Comparison of ENCODE assay signal across 8 mouse cellular contexts in genomic region chr2:3753749-3754148, GRCm38 (mm10).
DNase-seq lines count a peak whose midpoint lies in the region; ATAC-seq and TF ChIP-seq lines count a peak whose summit lies in the region.

No protein-coding gene starts in this region.

- no peaks in the 10 kb centered on the region for H3K27me3 ChIP-seq in liver, adult 2 months (ENCODE audit: control insufficient read depth, insufficient read depth, low read length)
- H3K27me3 ChIP-seq in liver, embryonic 12.5 days (replicated peaks): no peaks in the 10 kb centered on the region
- no peaks in the 10 kb centered on the region for H3K27me3 ChIP-seq in embryonic facial prominence, embryonic 15.5 days
- H3K27me3 ChIP-seq in midbrain, embryonic 16.5 days (ENCODE audit: control insufficient read depth, insufficient read depth, low read depth, low read length): no peaks in the 10 kb centered on the region

- H3K9me3 ChIP-seq in liver, embryonic 12.5 days (replicated peaks): no peaks in the 10 kb centered on the region
- H3K9me3 ChIP-seq in embryonic facial prominence, embryonic 15.5 days (replicated peaks): no peaks in the 10 kb centered on the region
- H3K9me3 ChIP-seq in midbrain, embryonic 16.5 days (replicated peaks; ENCODE audit: control insufficient read depth, low read length, poor library complexity, severe bottlenecking): no peaks in the 10 kb centered on the region

- H3K4me1 ChIP-seq in liver, adult 2 months (ENCODE audit: control insufficient read depth, insufficient read depth, low read length): peaks cover 14% of the 10 kb centered on the region
- peaks cover 31% of the 10 kb centered on the region for H3K4me1 ChIP-seq in liver, embryonic 12.5 days
- H3K4me1 ChIP-seq in embryonic facial prominence, embryonic 15.5 days: peaks cover 27% of the 10 kb centered on the region
- H3K4me1 ChIP-seq in midbrain, embryonic 16.5 days (ENCODE audit: control insufficient read depth, insufficient read depth, low read length): peaks cover 23% of the 10 kb centered on the region

- H3K36me3 ChIP-seq in liver, adult 2 months (ENCODE audit: control insufficient read depth, insufficient read depth, low read length): no peaks in the 10 kb centered on the region
- H3K36me3 ChIP-seq in liver, embryonic 12.5 days: no peaks in the 10 kb centered on the region
- no peaks in the 10 kb centered on the region for H3K36me3 ChIP-seq in embryonic facial prominence, embryonic 15.5 days
- H3K36me3 ChIP-seq in midbrain, embryonic 16.5 days (ENCODE audit: control insufficient read depth, insufficient read depth, low read length): no peaks in the 10 kb centered on the region

- H3K4me2 ChIP-seq in liver, embryonic 12.5 days: no peak overlapping the region
- H3K4me2 ChIP-seq in embryonic facial prominence, embryonic 15.5 days (replicated peaks): no peak overlapping the region
- H3K4me2 ChIP-seq in midbrain, embryonic 16.5 days (ENCODE audit: low read length): no peak overlapping the region

- DNase-seq in liver, adult 2 months (ENCODE audit: extremely low read depth, low read depth, low spot score): peak; percentile 31
- DNase-seq in NIH3T3 (ENCODE audit: low read depth): peak; percentile 70
- no peak for DNase-seq in embryo, embryonic 10.5 days (ENCODE audit: low spot score)
- no peak for DNase-seq in urinary bladder, postnatal 10 days (ENCODE audit: low spot score)
- DNase-seq in heart, adult 18-20 months: no peak

- no peak for TF ChIP-seq POLR2A in liver, adult 2 months (IDR thresholded peaks at IDR 0.05; ENCODE audit: extremely low read depth, insufficient read depth, low read length)

- no peak overlapping the region for H3K9ac ChIP-seq in liver, adult 2 months (ENCODE audit: low read depth, low read length)
- no peak overlapping the region for H3K9ac ChIP-seq in liver, embryonic 12.5 days
- no peak overlapping the region for H3K9ac ChIP-seq in embryonic facial prominence, embryonic 15.5 days
- H3K9ac ChIP-seq in midbrain, embryonic 16.5 days (ENCODE audit: low read depth, low read length): no peak overlapping the region

- no peak overlapping the region for H3K27ac ChIP-seq in liver, adult 2 months (replicated peaks; ENCODE audit: insufficient read depth, low read depth, low read length)
- no peak overlapping the region for H3K27ac ChIP-seq in liver, embryonic 12.5 days
- peak overlapping the region; percentile 48 for H3K27ac ChIP-seq in embryonic facial prominence, embryonic 15.5 days (replicated peaks)
- H3K27ac ChIP-seq in midbrain, embryonic 16.5 days (ENCODE audit: low read length): peak overlapping the region; percentile 43

- H3K79me2 ChIP-seq in liver, adult 2 months (ENCODE audit: control insufficient read depth, insufficient read depth, low read length): peaks cover 42% of the 10 kb centered on the region; the same call in 1 of the 2 replicates

- WGBS in liver, adult 2 months: 10% methylated on average over 2 of the region's 2 CpGs
- 53% methylated on average over 2 of the region's 2 CpGs for WGBS in liver, embryonic 12.5 days (ENCODE audit: insufficient replicate concordance)
- WGBS in embryonic facial prominence, embryonic 15.5 days: 12% methylated on average over 2 of the region's 2 CpGs
- 23% methylated on average over 2 of the region's 2 CpGs for WGBS in midbrain, embryonic 16.5 days

- no peak for ATAC-seq in liver, embryonic 12.5 days
- 0 out of 2 replicates have a peak, but pooled peaks have one; percentile 44 for ATAC-seq in embryonic facial prominence, embryonic 15.5 days (ENCODE audit: insufficient number of reproducible peaks, low FRiP score, low TSS enrichment, low read depth)
- 0 out of 2 replicates have a peak, but pooled peaks have one; percentile 29 for ATAC-seq in midbrain, embryonic 16.5 days

- TF ChIP-seq CTCF in liver, adult 2 months (IDR thresholded peaks at IDR 0.05; ENCODE audit: low read depth, low read length): no peak

- no peak overlapping the region for H3K4me3 ChIP-seq in liver, adult 2 months (ENCODE audit: insufficient read depth, low read depth, low read length)
- no peak overlapping the region for H3K4me3 ChIP-seq in liver, embryonic 12.5 days
- H3K4me3 ChIP-seq in embryonic facial prominence, embryonic 15.5 days (replicated peaks): no peak overlapping the region
- no peak overlapping the region for H3K4me3 ChIP-seq in midbrain, embryonic 16.5 days (ENCODE audit: low read depth, low read length)

Comparison
In these comparisons a context has a peak if more than half of its experiments do, and no peak if none do; other contexts are left out.
1. DNase-seq: peak in liver, adult 2 months (single experiment) and NIH3T3 (single experiment); none in embryo, embryonic 10.5 days (single experiment), urinary bladder, postnatal 10 days (single experiment) and heart, adult 18-20 months (0 of 2).
2. H3K27ac ChIP-seq: peak in embryonic facial prominence, embryonic 15.5 days (single experiment) and midbrain, embryonic 16.5 days (single experiment); none in liver, adult 2 months (single experiment) and liver, embryonic 12.5 days (single experiment).